Mouse (Mus musculus): ENCODE results near the gene Arhgdib. TPM values are rescaled to one million over a fixed set of nuclear protein-coding genes. Genes with fewer than 3 reads are reported as not detected.

Arhgdib gene
- polyA plus RNA-seq, 1 experiment from 2014 or later, result 44.0 TPM

GRCm38 (mm10) chr6:136914234-136914633 is 27.5 kb downstream of the Arhgdib start:
- H3K27me3 ChIP-seq (replicated peaks; ENCODE audit: control insufficient read depth, insufficient read depth, low read length), result no peaks in the 10 kb centered on the region
- no peak for ATAC-seq
- H3K9ac ChIP-seq (ENCODE audit: low read depth, low read length), result no peak overlapping the region
- 81% methylated on average over 6 of the region's 6 CpGs for WGBS
- H3K27ac ChIP-seq (ENCODE audit: low read length), result no peak overlapping the region
- no peaks in the 10 kb centered on the region for H3K36me3 ChIP-seq (ENCODE audit: control insufficient read depth, insufficient read depth, low read length)
- H3K4me3 ChIP-seq (ENCODE audit: low read length), result no peak overlapping the region
- H3K4me1 ChIP-seq (ENCODE audit: control insufficient read depth, insufficient read depth, low read length), result peaks cover 30% of the 10 kb centered on the region
- H3K9me3 ChIP-seq (ENCODE audit: control insufficient read depth, low read length), result 0 out of 2 replicates have a peak, but pooled peaks cover 7% of the 10 kb centered on the region
- H3K4me2 ChIP-seq (ENCODE audit: low read depth, low read length), result no peak overlapping the region

GRCm38 (mm10) chr6:136913384-136914126 is 28.1 kb downstream of the Arhgdib start:
- H3K27ac ChIP-seq (ENCODE audit: low read length), result peak overlapping the region; percentile 52
- H3K27me3 ChIP-seq (replicated peaks; ENCODE audit: control insufficient read depth, insufficient read depth, low read length), result no peaks in the 10 kb centered on the region
- peaks cover 30% of the 10 kb centered on the region for H3K4me1 ChIP-seq (ENCODE audit: control insufficient read depth, insufficient read depth, low read length)
- 0 out of 2 replicates have a peak, but pooled peaks cover 7% of the 10 kb centered on the region for H3K9me3 ChIP-seq (ENCODE audit: control insufficient read depth, low read length)
- WGBS, result 10% methylated on average over 18 of the region's 18 CpGs
- peak overlapping the region; percentile 20 for H3K4me3 ChIP-seq (ENCODE audit: low read length)
- peak; percentile 77 for ATAC-seq
- peak overlapping the region; percentile 43 for H3K4me2 ChIP-seq (ENCODE audit: low read depth, low read length)
- H3K9ac ChIP-seq (ENCODE audit: low read depth, low read length), result peak overlapping the region; percentile 49
- H3K36me3 ChIP-seq (ENCODE audit: control insufficient read depth, insufficient read depth, low read length), result no peaks in the 10 kb centered on the region

- Histone ChIP-seq H3K27ac (ENCODE audit: low read length) (no peak overlapping the region), H3K4me2 (ENCODE audit: low read depth, low read length) (no peak overlapping the region), H3K4me3 (ENCODE audit: low read length) (no peak overlapping the region), H3K27me3 (replicated peaks; ENCODE audit: control insufficient read depth, insufficient read depth, low read length) (no peaks in the 10 kb centered on the region), H3K9me3 (ENCODE audit: control insufficient read depth, low read length) (0 out of 2 replicates have a peak, but pooled peaks cover 7% of the 10 kb centered on the region), H3K4me1 (ENCODE audit: control insufficient read depth, insufficient read depth, low read length) (peaks cover 28% of the 10 kb centered on the region), H3K36me3 (ENCODE audit: control insufficient read depth, insufficient read depth, low read length) (no peaks in the 10 kb centered on the region), H3K9ac (ENCODE audit: low read depth, low read length) (no peak overlapping the region)
- WGBS, result 70% methylated on average over 1 of the region's 2 CpGs
- ATAC-seq, result no peak
These were observed 28.9 kb downstream of the Arhgdib start for GRCm38 (mm10) chr6:136912751-136913265.

GRCm38 (mm10) chr6:136910247-136910890 is 31.3 kb downstream of the Arhgdib start:
- Histone ChIP-seq H3K27ac (ENCODE audit: low read length) (peak overlapping the region; percentile 74), H3K9me3 (ENCODE audit: control insufficient read depth, low read length) (0 out of 2 replicates have a peak, but pooled peaks cover 6% of the 10 kb centered on the region), H3K4me3 (ENCODE audit: low read length) (no peak overlapping the region), H3K27me3 (replicated peaks; ENCODE audit: control insufficient read depth, insufficient read depth, low read length) (no peaks in the 10 kb centered on the region), H3K36me3 (ENCODE audit: control insufficient read depth, insufficient read depth, low read length) (no peaks in the 10 kb centered on the region), H3K9ac (ENCODE audit: low read depth, low read length) (no peak overlapping the region), H3K4me1 (ENCODE audit: control insufficient read depth, insufficient read depth, low read length) (peaks cover 28% of the 10 kb centered on the region), H3K4me2 (ENCODE audit: low read depth, low read length) (no peak overlapping the region)
- WGBS, result 59% methylated on average over 9 of the region's 9 CpGs
- ATAC-seq, result peak; percentile 59

- no peak overlapping the region for H3K27ac ChIP-seq (ENCODE audit: low read length)
These were observed 34.8 kb downstream of the Arhgdib start for GRCm38 (mm10) chr6:136906937-136907293.

GRCm38 (mm10) chr6:136906283-136906936 is 35.3 kb downstream of the Arhgdib start:
- Histone ChIP-seq H3K27ac (ENCODE audit: low read length) (no peak overlapping the region), H3K9me3 (ENCODE audit: control insufficient read depth, low read length) (no peaks in the 10 kb centered on the region), H3K4me3 (ENCODE audit: low read length) (no peak overlapping the region), H3K27me3 (replicated peaks; ENCODE audit: control insufficient read depth, insufficient read depth, low read length) (no peaks in the 10 kb centered on the region), H3K9ac (ENCODE audit: low read depth, low read length) (no peak overlapping the region), H3K4me2 (ENCODE audit: low read depth, low read length) (no peak overlapping the region), H3K4me1 (ENCODE audit: control insufficient read depth, insufficient read depth, low read length) (peaks cover 15% of the 10 kb centered on the region), H3K36me3 (ENCODE audit: control insufficient read depth, insufficient read depth, low read length) (no peaks in the 10 kb centered on the region)
- 69% methylated on average over 19 of the region's 19 CpGs for WGBS
- no peak for ATAC-seq

More at GRCm38 (mm10) chr6:136906937-136907293, 34.8 kb downstream of the Arhgdib start:
- ATAC-seq, result no peak
- H3K4me3 ChIP-seq (ENCODE audit: low read length), result no peak overlapping the region
- H3K36me3 ChIP-seq (ENCODE audit: control insufficient read depth, insufficient read depth, low read length), result no peaks in the 10 kb centered on the region
- H3K27me3 ChIP-seq (replicated peaks; ENCODE audit: control insufficient read depth, insufficient read depth, low read length), result no peaks in the 10 kb centered on the region
- peaks cover 15% of the 10 kb centered on the region for H3K4me1 ChIP-seq (ENCODE audit: control insufficient read depth, insufficient read depth, low read length)
- 59% methylated on average over 10 of the region's 10 CpGs for WGBS
- no peak overlapping the region for H3K9ac ChIP-seq (ENCODE audit: low read depth, low read length)
- no peaks in the 10 kb centered on the region for H3K9me3 ChIP-seq (ENCODE audit: control insufficient read depth, low read length)
- H3K4me2 ChIP-seq (ENCODE audit: low read depth, low read length), result no peak overlapping the region

- H3K27me3 ChIP-seq (replicated peaks; ENCODE audit: control insufficient read depth, insufficient read depth, low read length), result no peaks in the 10 kb centered on the region
- 64% methylated on average over 8 of the region's 8 CpGs for WGBS
- ATAC-seq, result no peak
- H3K4me1 ChIP-seq (ENCODE audit: control insufficient read depth, insufficient read depth, low read length), result peaks cover 6% of the 10 kb centered on the region; the same call in 1 of the 2 replicates
- H3K36me3 ChIP-seq (ENCODE audit: control insufficient read depth, insufficient read depth, low read length), result no peaks in the 10 kb centered on the region
- no peaks in the 10 kb centered on the region for H3K9me3 ChIP-seq (ENCODE audit: control insufficient read depth, low read length)
- H3K9ac ChIP-seq (ENCODE audit: low read depth, low read length), result no peak overlapping the region
- no peak overlapping the region for H3K4me2 ChIP-seq (ENCODE audit: low read depth, low read length)
- H3K4me3 ChIP-seq (ENCODE audit: low read length), result no peak overlapping the region
- no peak overlapping the region for H3K27ac ChIP-seq (ENCODE audit: low read length)
These were observed 37.7 kb downstream of the Arhgdib start for GRCm38 (mm10) chr6:136903885-136904470.

- Histone ChIP-seq H3K9ac (ENCODE audit: low read depth, low read length) (no peak overlapping the region), H3K4me2 (ENCODE audit: low read depth, low read length) (no peak overlapping the region), H3K9me3 (ENCODE audit: control insufficient read depth, low read length) (no peaks in the 10 kb centered on the region), H3K27me3 (replicated peaks; ENCODE audit: control insufficient read depth, insufficient read depth, low read length) (no peaks in the 10 kb centered on the region), H3K27ac (ENCODE audit: low read length) (no peak overlapping the region), H3K4me3 (ENCODE audit: low read length) (no peak overlapping the region), H3K36me3 (ENCODE audit: control insufficient read depth, insufficient read depth, low read length) (no peaks in the 10 kb centered on the region), H3K4me1 (ENCODE audit: control insufficient read depth, insufficient read depth, low read length) (peaks cover 6% of the 10 kb centered on the region; the same call in 1 of the 2 replicates)
- no peak for ATAC-seq
- WGBS, result 92% methylated on average over 9 of the region's 9 CpGs
These were observed 39.2 kb downstream of the Arhgdib start for GRCm38 (mm10) chr6:136902527-136902926.

GRCm38 (mm10) chr6:136901010-136901409 is 40.7 kb downstream of the Arhgdib start:
- no peaks in the 10 kb centered on the region for H3K27me3 ChIP-seq (replicated peaks; ENCODE audit: control insufficient read depth, insufficient read depth, low read length)
- ATAC-seq, result no peak; the same call in 1 of the 2 replicates
- H3K4me1 ChIP-seq (ENCODE audit: control insufficient read depth, insufficient read depth, low read length), result peaks cover 6% of the 10 kb centered on the region; the same call in 1 of the 2 replicates
- H3K9ac ChIP-seq (ENCODE audit: low read depth, low read length), result no peak overlapping the region
- H3K36me3 ChIP-seq (ENCODE audit: control insufficient read depth, insufficient read depth, low read length), result no peaks in the 10 kb centered on the region
- H3K27ac ChIP-seq (ENCODE audit: low read length), result no peak overlapping the region
- WGBS, result 61% methylated on average over 2 of the region's 2 CpGs
- H3K9me3 ChIP-seq (ENCODE audit: control insufficient read depth, low read length), result no peaks in the 10 kb centered on the region
- H3K4me2 ChIP-seq (ENCODE audit: low read depth, low read length), result no peak overlapping the region
- no peak overlapping the region for H3K4me3 ChIP-seq (ENCODE audit: low read length)

Measured in intestine, embryonic 16.5 days (tissue).